Mouse (Mus musculus): ENCODE measurements around the gene Iqcf1. TPM values are rescaled to one million over a fixed set of nuclear protein-coding genes. Genes with fewer than 3 reads are reported as not detected.

Iqcf1 gene
- polyA plus RNA-seq (2015; fragmentation: Nextera tagmentation; extraction: Ambion mirVana): not detected in 2 replicates

GRCm38 (mm10) chr9:106499667-106500066, at the start of gene Iqcf1:
Gene Iqcf1, plus strand, starts transcription at chr9:106499967.
- H3K4me1 ChIP-seq (replicated peaks): no peaks in the 10 kb centered on the region
- H3K4me3 ChIP-seq: no peak within 1 kb of the TSS
- 94% methylated on average over 6 of the region's 6 CpGs for WGBS
- H3K36me3 ChIP-seq: no peaks in the 10 kb centered on the region
- ATAC-seq (ENCODE audit: low read depth): no peak
- H3K9ac ChIP-seq: no peak within 1 kb of the TSS
- no peak within 1 kb of the TSS for H3K4me2 ChIP-seq
- no peak within 1 kb of the TSS for H3K27ac ChIP-seq (replicated peaks)
- H3K9me3 ChIP-seq: no peaks in the 10 kb centered on the region
- H3K27me3 ChIP-seq: no peaks in the 10 kb centered on the region

GRCm38 (mm10) chr9:106450661-106451060, 49.1 kb upstream of the Iqcf1 start:
- Histone ChIP-seq H3K4me1 (replicated peaks) (peaks cover 82% of the 10 kb centered on the region), H3K36me3 (no peaks in the 10 kb centered on the region), H3K27me3 (no peaks in the 10 kb centered on the region), H3K4me2 (0 out of 2 replicates have a peak overlapping the region, but pooled peaks have one; percentile 3), H3K4me3 (no peak overlapping the region), H3K9ac (0 out of 2 replicates have a peak overlapping the region, but pooled peaks have one; percentile 13), H3K9me3 (no peaks in the 10 kb centered on the region), H3K27ac (replicated peaks) (peak overlapping the region; percentile 7; the same call in 1 of the 2 replicates)
- WGBS: 16% methylated on average over 9 of the region's 9 CpGs
- no peak for ATAC-seq (ENCODE audit: low read depth)

- Histone ChIP-seq H3K27me3 (no peaks in the 10 kb centered on the region), H3K4me2 (no peak overlapping the region), H3K9ac (no peak overlapping the region), H3K9me3 (no peaks in the 10 kb centered on the region), H3K36me3 (no peaks in the 10 kb centered on the region), H3K27ac (replicated peaks) (no peak overlapping the region), H3K4me1 (replicated peaks) (peaks cover 82% of the 10 kb centered on the region), H3K4me3 (no peak overlapping the region)
- 71% methylated on average over 11 of the region's 11 CpGs for WGBS
- no peak for ATAC-seq (ENCODE audit: low read depth)
Measured at GRCm38 (mm10) chr9:106451298-106451697, 48.5 kb upstream of the Iqcf1 start.

- 70% methylated on average over 2 of the region's 2 CpGs for WGBS
- H3K4me1 ChIP-seq (replicated peaks): peaks cover 83% of the 10 kb centered on the region
- no peaks in the 10 kb centered on the region for H3K9me3 ChIP-seq
- no peak overlapping the region for H3K4me3 ChIP-seq
- no peaks in the 10 kb centered on the region for H3K27me3 ChIP-seq
- H3K27ac ChIP-seq (replicated peaks): no peak overlapping the region
- H3K36me3 ChIP-seq: no peaks in the 10 kb centered on the region
- no peak overlapping the region for H3K9ac ChIP-seq
- no peak for ATAC-seq (ENCODE audit: low read depth)
- 0 out of 2 replicates have a peak overlapping the region, but pooled peaks have one; percentile 100 for H3K4me2 ChIP-seq
Measured at GRCm38 (mm10) chr9:106451899-106452298, 47.9 kb upstream of the Iqcf1 start.

GRCm38 (mm10) chr9:106452351-106452750, 47.4 kb upstream of the Iqcf1 start:
- no peaks in the 10 kb centered on the region for H3K9me3 ChIP-seq
- peaks cover 83% of the 10 kb centered on the region for H3K4me1 ChIP-seq (replicated peaks)
- H3K4me2 ChIP-seq: peak overlapping the region; percentile 100
- peak overlapping the region; percentile 80 for H3K4me3 ChIP-seq
- peak overlapping the region; percentile 92 for H3K27ac ChIP-seq (replicated peaks)
- no peaks in the 10 kb centered on the region for H3K27me3 ChIP-seq
- 0 out of 2 replicates have a peak, but pooled peaks cover 1% of the 10 kb centered on the region for H3K36me3 ChIP-seq
- 16% methylated on average over 6 of the region's 6 CpGs for WGBS
- peak overlapping the region; percentile 96 for H3K9ac ChIP-seq
- ATAC-seq (ENCODE audit: low read depth): no peak

- WGBS: 0% methylated on average over 7 of the region's 7 CpGs
- H3K4me1 ChIP-seq (replicated peaks): peaks cover 83% of the 10 kb centered on the region
- peak; percentile 12; the same call in 1 of the 2 replicates for ATAC-seq (ENCODE audit: low read depth)
Measured at GRCm38 (mm10) chr9:106452821-106453220, 46.9 kb upstream of the Iqcf1 start.

GRCm38 (mm10) chr9:106453271-106454070, 46.3 kb upstream of the Iqcf1 start, which contains the start of gene Pcbp4:
Gene Pcbp4, plus strand, starts transcription at chr9:106453291.
- ATAC-seq (ENCODE audit: low read depth): peak; percentile 62
- Histone ChIP-seq H3K4me1 (replicated peaks) (peaks cover 83% of the 10 kb centered on the region), H3K9me3 (no peaks in the 10 kb centered on the region), H3K36me3 (0 out of 2 replicates have a peak, but pooled peaks cover 8% of the 10 kb centered on the region), H3K27ac (replicated peaks) (peak within 1 kb of the TSS; percentile 92), H3K9ac (peak within 1 kb of the TSS; percentile 96), H3K4me2 (peak within 1 kb of the TSS; percentile 100), H3K4me3 (peak within 1 kb of the TSS; percentile 80), H3K27me3 (no peaks in the 10 kb centered on the region)
- 0% methylated on average over 38 of the region's 74 CpGs for WGBS

More at GRCm38 (mm10) chr9:106452821-106453220, 46.9 kb upstream of the Iqcf1 start:
- peak overlapping the region; percentile 96 for H3K9ac ChIP-seq
- H3K27ac ChIP-seq (replicated peaks): peak overlapping the region; percentile 92
- peak overlapping the region; percentile 100 for H3K4me2 ChIP-seq
- H3K4me3 ChIP-seq: peak overlapping the region; percentile 80
- H3K27me3 ChIP-seq: no peaks in the 10 kb centered on the region
- H3K9me3 ChIP-seq: no peaks in the 10 kb centered on the region
- 0 out of 2 replicates have a peak, but pooled peaks cover 6% of the 10 kb centered on the region for H3K36me3 ChIP-seq

GRCm38 (mm10) chr9:106454071-106454761, 45.6 kb upstream of the Iqcf1 start:
- Histone ChIP-seq H3K9ac (peak overlapping the region; percentile 96), H3K27me3 (no peaks in the 10 kb centered on the region), H3K4me1 (replicated peaks) (peaks cover 83% of the 10 kb centered on the region), H3K4me2 (peak overlapping the region; percentile 100), H3K27ac (replicated peaks) (peak overlapping the region; percentile 92), H3K36me3 (peaks cover 13% of the 10 kb centered on the region; the same call in 1 of the 2 replicates), H3K9me3 (no peaks in the 10 kb centered on the region), H3K4me3 (peak overlapping the region; percentile 80)
- peak; percentile 10; the same call in 1 of the 2 replicates for ATAC-seq (ENCODE audit: low read depth)
- WGBS: under 1% methylated on average over 14 of the region's 20 CpGs

GRCm38 (mm10) chr9:106454888-106455681, 44.7 kb upstream of the Iqcf1 start:
- Histone ChIP-seq H3K9ac (peak overlapping the region; percentile 96), H3K9me3 (no peaks in the 10 kb centered on the region), H3K36me3 (peaks cover 21% of the 10 kb centered on the region), H3K27ac (replicated peaks) (peak overlapping the region; percentile 92), H3K4me3 (peak overlapping the region; percentile 80), H3K4me2 (peak overlapping the region; percentile 100), H3K4me1 (replicated peaks) (peaks cover 88% of the 10 kb centered on the region), H3K27me3 (no peaks in the 10 kb centered on the region)
- ATAC-seq (ENCODE audit: low read depth): peak; percentile 16
- WGBS: 1% methylated on average over 17 of the region's 17 CpGs

GRCm38 (mm10) chr9:106456325-106457162, 43.2 kb upstream of the Iqcf1 start:
- ATAC-seq (ENCODE audit: low read depth): no peak
- Histone ChIP-seq H3K27ac (replicated peaks) (peak overlapping the region; percentile 92), H3K4me3 (peak overlapping the region; percentile 80), H3K9ac (peak overlapping the region; percentile 96), H3K9me3 (no peaks in the 10 kb centered on the region), H3K4me1 (replicated peaks) (peaks cover 81% of the 10 kb centered on the region), H3K4me2 (peak overlapping the region; percentile 100), H3K36me3 (peaks cover 34% of the 10 kb centered on the region), H3K27me3 (no peaks in the 10 kb centered on the region)
- WGBS: 24% methylated on average over 15 of the region's 15 CpGs
